Mouse (Mus musculus) heart, adult 2 months (tissue): ENCODE results near the gene Samd4b. TPM values are rescaled to one million over a fixed set of nuclear protein-coding genes. Genes with fewer than 3 reads are reported as not detected.

ENCODE experiments used
- DNase-seq, 2 experiments: peaks; one replicate each; pipeline ENCODE4 v3.0.0; 2021
- H3K27ac ChIP-seq: fragments of 200-600 bp; 2 replicates; pipeline ENCODE4 v1.8.1; 2022
- H3K27me3 ChIP-seq: fragments of 200-500 bp; 2 replicates; pipeline ENCODE4 v1.6.1; 2012; ENCODE audit warnings: mild to moderate bottlenecking, low read length, inconsistent platforms, mixed read lengths; ENCODE audit not compliant: control insufficient read depth, insufficient read depth
- H3K36me3 ChIP-seq: fragments of 200-500 bp; 2 replicates; pipeline ENCODE4 v1.6.1; 2012; ENCODE audit warnings: low read length, inconsistent platforms; ENCODE audit not compliant: control insufficient read depth, insufficient read depth
- H3K4me1 ChIP-seq: fragments of 200-500 bp; 2 replicates; pipeline ENCODE4 v1.6.1; 2011; ENCODE audit warnings: low read length; ENCODE audit not compliant: control insufficient read depth, insufficient read depth
- H3K4me3 ChIP-seq: fragments of 200-600 bp; 2 replicates; pipeline ENCODE4 v1.8.1; 2022
- H3K79me2 ChIP-seq: fragments of 200-500 bp; replicated peaks from 2 replicates; pipeline ENCODE4 v1.6.1; 2012; ENCODE audit warnings: mild to moderate bottlenecking, inconsistent platforms, low read length, moderate library complexity, mixed read lengths; ENCODE audit not compliant: control insufficient read depth, insufficient read depth
- H3K9ac ChIP-seq: fragments of 200-500 bp; 2 replicates; pipeline ENCODE4 v1.6.1; 2012; ENCODE audit warnings: low read depth, mild to moderate bottlenecking, control low read depth, inconsistent platforms, low read length, mixed read lengths
- CTCF ChIP-seq: fragments of 200-600 bp; IDR thresholded peaks from 2 replicates; pipeline ENCODE4 v1.8.1; 2022; ENCODE audit warnings: antibody characterized with exemption, mild to moderate bottlenecking, moderate library complexity
- EP300 ChIP-seq: fragments of 200-500 bp; IDR thresholded peaks from 2 replicates; pipeline ENCODE4 v1.6.1; 2011; ENCODE audit warnings: low read depth, low read length, control low read depth; ENCODE audit not compliant: insufficient read depth
- POLR2A ChIP-seq: fragments of 200-500 bp; IDR thresholded peaks from 2 replicates; pipeline ENCODE4 v1.6.1; 2011; ENCODE audit warnings: mild to moderate bottlenecking, low read depth, low read length, control low read depth; ENCODE audit not compliant: insufficient read depth
- WGBS: fragments of 180-500 bp; shearing (Covaris S2); methylation state at CpG from one replicate; pipeline ENCODE4 v1.1.7; 2018; 5-methylcytosine and 5-hydroxymethylcytosine counted together
- intact Hi-C: fragments of 180-260 bp; cut with DNase I; formaldehyde crosslinking; loops from one replicate; pipeline ENCODE4 v1.15.1; 2025
- polyA plus RNA-seq: library from polyadenylated mRNA; depleted of rRNA; stranded (reverse); fragments of >200 nt; gene quantifications from 2 replicates; pipeline ENCODE4 v1.2.3, GENCODE M21; 2012
- total RNA-seq, 2 experiments: library from RNA; stranded (reverse); gene quantifications; 2 replicates each; pipeline ENCODE4 v1.2.3; 2021

The Samd4b gene
- total and polyA plus RNA-seq, 3 experiments: 21.9 to 46.1 (median 22.4) TPM

DNA sequence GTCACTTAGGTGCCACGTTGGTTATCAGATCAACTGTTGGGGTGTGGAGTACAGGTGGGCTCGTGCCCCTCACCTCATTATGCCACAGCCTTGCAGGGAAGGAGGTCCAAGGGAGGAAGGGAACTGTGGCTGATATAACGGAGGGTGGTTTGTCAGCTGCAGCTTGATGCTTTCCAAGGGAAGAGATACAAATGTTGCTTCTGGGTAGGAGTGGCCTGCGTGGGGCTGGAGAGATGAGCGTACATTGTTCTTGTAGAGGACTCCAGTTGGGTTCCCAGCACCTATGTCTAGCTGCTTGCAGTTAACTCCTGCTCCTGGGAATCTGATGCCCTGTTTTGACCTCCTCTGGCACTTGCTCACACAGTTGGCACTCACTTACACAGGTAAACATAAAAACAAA, 5.2 kb upstream of the Samd4b start:
- Histone ChIP-seq H3K36me3 (no peaks in the 10 kb centered on the region), H3K79me2 (no peaks in the 10 kb centered on the region), H3K27ac (no peak overlapping the region), H3K4me3 (no peak overlapping the region), H3K27me3 (no peaks in the 10 kb centered on the region), H3K9ac (no peak overlapping the region), H3K4me1 (no peaks in the 10 kb centered on the region)
- DNase-seq: no peak
- intact Hi-C loops: loop anchor here (5.0 to 10.0 kb wide), 2 partner anchors 76 to 122 kb away; no protein-coding TSS in a partner anchor
- TF ChIP-seq CTCF (no peak), EP300 (no peak), POLR2A (no peak)
- WGBS: 73% methylated on average over 5 of the region's 5 CpGs

DNA sequence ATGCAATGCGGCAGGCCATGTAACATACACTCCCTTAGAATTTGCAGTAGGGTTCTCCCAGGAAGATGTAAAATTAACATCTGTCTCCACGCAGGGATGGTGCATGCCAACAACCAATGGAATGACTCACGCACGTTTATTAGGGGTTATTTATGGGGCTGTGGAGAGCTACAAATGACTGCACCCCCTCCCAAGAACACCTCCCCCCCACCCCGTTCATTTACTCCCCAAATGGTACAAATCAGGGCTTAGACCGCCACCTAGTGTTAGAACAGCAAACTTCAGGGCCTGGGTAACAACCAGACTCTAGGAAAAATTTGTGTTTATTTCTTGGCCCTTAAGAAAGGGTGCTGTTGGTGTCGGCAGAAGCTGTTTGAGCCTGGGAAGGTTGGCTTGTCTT, 3.7 kb upstream of the Samd4b start:
- H3K9ac ChIP-seq: no peak overlapping the region
- no peak overlapping the region for H3K4me3 ChIP-seq
- no peak overlapping the region for H3K27ac ChIP-seq
- H3K4me1 ChIP-seq: peaks cover 2% of the 10 kb centered on the region
- intact Hi-C loops: loop anchor here (1.0 to 10.0 kb wide), 5 partner anchors 33 to 155 kb away; no protein-coding TSS in a partner anchor
- H3K79me2 ChIP-seq: no peaks in the 10 kb centered on the region
- no peaks in the 10 kb centered on the region for H3K36me3 ChIP-seq
- no peaks in the 10 kb centered on the region for H3K27me3 ChIP-seq
- WGBS: 25% methylated on average over 7 of the region's 7 CpGs
- TF ChIP-seq POLR2A: no peak
- peak; percentile 74 for TF ChIP-seq CTCF
- DNase-seq: no peak

DNA sequence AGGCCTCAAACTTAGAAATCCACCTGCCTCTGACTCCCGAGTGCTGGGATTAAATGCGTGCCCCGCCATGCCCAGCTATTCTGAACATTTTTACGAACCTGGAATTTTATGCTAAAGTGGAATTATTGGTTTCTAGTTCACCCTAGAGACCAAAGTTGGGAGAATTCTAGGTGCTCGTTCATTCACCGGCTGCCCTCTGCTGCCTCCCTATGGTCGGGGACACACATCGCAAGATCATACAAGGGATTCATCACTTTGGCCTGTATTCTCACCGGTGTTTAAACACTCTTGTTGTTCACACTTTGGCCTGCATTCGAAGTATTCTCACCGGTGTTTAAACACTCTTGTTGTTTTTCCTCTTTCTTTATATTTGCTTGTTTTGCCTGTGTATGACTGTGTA, 3.1 kb upstream of the Samd4b start:
- DNase-seq: peak; percentile 58 to 75
- WGBS: 7% methylated on average over 11 of the region's 11 CpGs
- Histone ChIP-seq H3K27ac (no peak overlapping the region), H3K36me3 (no peaks in the 10 kb centered on the region), H3K9ac (no peak overlapping the region), H3K4me1 (peaks cover 4% of the 10 kb centered on the region), H3K27me3 (no peaks in the 10 kb centered on the region), H3K4me3 (no peak overlapping the region), H3K79me2 (no peaks in the 10 kb centered on the region)
- TF ChIP-seq POLR2A (no peak), EP300 (peak; percentile 77; the same call in 1 of the 2 replicates), CTCF (peak; percentile 89)
- intact Hi-C loops: loop anchor here (1.0 to 10.0 kb wide), 5 partner anchors 33 to 155 kb away; no protein-coding TSS in a partner anchor

DNA sequence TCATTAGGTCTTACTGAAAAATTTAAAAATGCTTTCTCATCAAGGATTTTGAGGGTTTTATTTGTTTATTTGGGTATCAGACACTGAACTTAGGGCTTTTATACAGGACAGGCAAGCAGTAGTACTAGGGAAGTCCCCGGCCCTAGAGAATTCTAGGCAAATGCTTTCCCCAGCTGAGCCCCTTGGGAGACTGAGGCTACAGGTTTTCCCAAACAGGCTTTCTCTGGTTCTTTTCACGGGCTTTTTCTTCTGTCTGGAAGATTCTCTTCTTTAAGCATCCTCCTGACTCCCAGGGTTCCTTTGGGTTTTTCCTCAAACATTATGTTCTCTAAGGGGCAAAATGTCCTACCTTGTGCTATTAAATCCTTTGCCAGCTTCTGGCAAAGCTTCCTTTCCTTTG, 1.0 kb upstream of the Samd4b start:
- H3K9ac ChIP-seq: no peak overlapping the region
- intact Hi-C loops: loop anchor here (5.0 kb wide), 1 partner anchor 227 kb away; the partner anchor contains the start of gene Plekhg2
- WGBS: 56% methylated on average over 2 of the region's 2 CpGs
- H3K36me3 ChIP-seq: no peaks in the 10 kb centered on the region
- H3K4me1 ChIP-seq: peaks cover 8% of the 10 kb centered on the region
- no peak overlapping the region for H3K4me3 ChIP-seq
- DNase-seq: no peak
- no peaks in the 10 kb centered on the region for H3K27me3 ChIP-seq
- no peak overlapping the region for H3K27ac ChIP-seq
- TF ChIP-seq EP300 (no peak), POLR2A (no peak), CTCF (no peak)
- H3K79me2 ChIP-seq: no peaks in the 10 kb centered on the region

GRCm38 (mm10) chr7:28597277-28597570, 720 bp downstream of the Samd4b start:
- WGBS: 17% methylated on average over 9 of the region's 9 CpGs
- DNase-seq: no peak
- intact Hi-C loops: loop anchor here (5.0 kb wide), 1 partner anchor 225 kb away; the partner anchor contains the start of gene Plekhg2
- Histone ChIP-seq H3K36me3 (no peaks in the 10 kb centered on the region), H3K79me2 (no peaks in the 10 kb centered on the region), H3K27me3 (no peaks in the 10 kb centered on the region), H3K4me3 (peak overlapping the region; percentile 67), H3K4me1 (peaks cover 15% of the 10 kb centered on the region), H3K9ac (no peak overlapping the region), H3K27ac (no peak overlapping the region)
- TF ChIP-seq POLR2A (no peak), CTCF (no peak), EP300 (no peak)

- no peak for TF ChIP-seq CTCF
- no peak for TF ChIP-seq EP300
- no peak for TF ChIP-seq POLR2A
Measured at GRCm38 (mm10) chr7:28596436-28597276, 1.3 kb downstream of the Samd4b start.

More at GRCm38 (mm10) chr7:28596436-28597276, 1.3 kb downstream of the Samd4b start:
- no peak overlapping the region for H3K27ac ChIP-seq
- no peaks in the 10 kb centered on the region for H3K27me3 ChIP-seq
- WGBS: 73% methylated on average over 20 of the region's 20 CpGs
- intact Hi-C loops: loop anchor here (5.0 kb wide), 1 partner anchor 224 kb away; the partner anchor contains the start of gene Plekhg2
- no peaks in the 10 kb centered on the region for H3K36me3 ChIP-seq
- H3K4me1 ChIP-seq: peaks cover 15% of the 10 kb centered on the region
- H3K4me3 ChIP-seq: no peak overlapping the region
- DNase-seq: no peak
- H3K79me2 ChIP-seq: no peaks in the 10 kb centered on the region
- no peak overlapping the region for H3K9ac ChIP-seq
